Mouse (Mus musculus) embryonic fibroblast, embryonic 13.5 days (primary cell): ENCODE results near the gene Cry2.

Experiments used
- CTCF ChIP-seq: IDR thresholded peaks from 2 replicates; pipeline ENCODE4 v1.5.1; 2011; ENCODE audit warnings: mild to moderate bottlenecking, control low read depth, low read length, moderate library complexity, borderline replicate concordance; ENCODE audit not compliant: insufficient read depth
- POLR2A ChIP-seq: IDR thresholded peaks from 2 replicates; pipeline ENCODE4 v1.6.1; 2011; ENCODE audit warnings: low read depth, mild to moderate bottlenecking, control low read depth, low read length, moderate library complexity

- no peak for TF ChIP-seq POLR2A
- TF ChIP-seq CTCF = no peak
Measured at GRCm38 (mm10) chr2:92405687-92406086, 28.2 kb downstream of the Cry2 start.
